Mouse (Mus musculus) C2C12 (cell line): ENCODE measurements around the gene Capzb.

Experiments
- CTCF ChIP-seq: IDR thresholded peaks from one replicate; pipeline ENCODE4 v1.5.1; 2011; ENCODE audit not compliant: control insufficient read depth, insufficient read depth, insufficient read length
- USF1 ChIP-seq: IDR thresholded peaks from one replicate; pipeline ENCODE4 v1.6.1; 2011; ENCODE audit warnings: low read depth, mild to moderate bottlenecking, control low read depth, moderate library complexity

- no peak for TF ChIP-seq CTCF
- TF ChIP-seq USF1: no peak
Measured at GRCm38 (mm10) chr4:139199126-139199525, 6.4 kb downstream of the Capzb start.
